Mouse (Mus musculus): ENCODE results near the gene Ephb4. TPM values are rescaled to one million over a fixed set of nuclear protein-coding genes. Genes with fewer than 3 reads are reported as not detected.

Ephb4 gene
- polyA plus RNA-seq, 2 experiments: 78.1 to 102 TPM

DNA sequence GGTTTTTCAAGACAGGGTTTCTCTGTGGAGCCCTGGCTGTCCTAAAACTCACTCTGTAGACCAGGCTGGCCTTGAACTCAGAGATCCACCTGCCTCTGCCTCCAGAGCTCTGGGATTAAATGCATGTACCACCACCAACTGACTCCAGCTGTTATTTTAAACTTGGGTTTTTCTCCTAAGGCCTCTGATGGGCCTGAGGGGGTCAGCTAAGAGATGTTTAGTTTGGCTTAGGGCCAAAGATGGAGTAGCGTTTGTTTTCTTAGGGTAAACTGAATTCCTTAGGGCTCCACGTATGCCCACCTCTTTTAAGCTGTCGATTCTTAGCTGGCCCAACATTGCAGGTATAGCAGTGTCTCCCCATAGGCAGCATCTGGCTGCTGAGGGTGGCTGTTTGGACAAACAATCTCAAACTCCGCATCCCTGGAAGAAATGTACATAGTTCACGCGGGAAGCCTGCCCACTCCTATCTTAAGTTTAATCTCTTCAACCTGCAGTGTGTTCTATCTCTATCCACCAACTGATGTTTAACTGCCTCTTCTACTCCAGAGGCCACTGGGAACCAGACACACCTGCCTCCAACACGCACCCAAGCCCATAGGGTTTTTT, 7.4 kb upstream of the Ephb4 start:
- peaks cover 22% of the 10 kb centered on the region for H3K4me1 ChIP-seq (ENCODE audit: control insufficient read depth, insufficient read depth, low read length)
- WGBS: 63% methylated on average over 7 of the region's 7 CpGs
- H3K9me3 ChIP-seq (ENCODE audit: control insufficient read depth, low read length): no peaks in the 10 kb centered on the region
- ATAC-seq (ENCODE audit: low FRiP score, low read depth) (no peak), DNase-seq (ENCODE audit: low spot score) (no peak)
- no peak overlapping the region for H3K9ac ChIP-seq (ENCODE audit: low read depth, low read length, severe bottlenecking)
- no peak overlapping the region for H3K4me3 ChIP-seq (replicated peaks; ENCODE audit: low read length)
- H3K27me3 ChIP-seq (ENCODE audit: control insufficient read depth, insufficient read depth, low read length): no peaks in the 10 kb centered on the region
- no peak overlapping the region for H3K4me2 ChIP-seq (replicated peaks; ENCODE audit: low read depth, low read length, severe bottlenecking)
- H3K27ac ChIP-seq (replicated peaks; ENCODE audit: low read depth, low read length): no peak overlapping the region
- no peak for TF ChIP-seq POLR2A (IDR thresholded peaks at IDR 0.05; ENCODE audit: borderline replicate concordance, extremely low read depth, insufficient read depth, insufficient read length)
- no peaks in the 10 kb centered on the region for H3K36me3 ChIP-seq (ENCODE audit: control insufficient read depth, insufficient read depth, low read length)

GRCm38 (mm10) chr5:137343412-137343811, 6.5 kb upstream of the Ephb4 start:
- TF ChIP-seq POLR2A (IDR thresholded peaks at IDR 0.05; ENCODE audit: borderline replicate concordance, extremely low read depth, insufficient read depth, insufficient read length): no peak
- ATAC-seq (ENCODE audit: low FRiP score, low read depth): no peak
- Histone ChIP-seq H3K27me3 (ENCODE audit: control insufficient read depth, insufficient read depth, low read length) (no peaks in the 10 kb centered on the region), H3K4me3 (replicated peaks; ENCODE audit: low read length) (no peak overlapping the region), H3K36me3 (ENCODE audit: control insufficient read depth, insufficient read depth, low read length) (no peaks in the 10 kb centered on the region), H3K4me1 (ENCODE audit: control insufficient read depth, insufficient read depth, low read length) (peaks cover 22% of the 10 kb centered on the region), H3K9ac (ENCODE audit: low read depth, low read length, severe bottlenecking) (no peak overlapping the region), H3K4me2 (replicated peaks; ENCODE audit: low read depth, low read length, severe bottlenecking) (no peak overlapping the region), H3K27ac (replicated peaks; ENCODE audit: low read depth, low read length) (no peak overlapping the region), H3K9me3 (ENCODE audit: control insufficient read depth, low read length) (no peaks in the 10 kb centered on the region)
- 91% methylated on average over 5 of the region's 5 CpGs for WGBS
- no peak for DNase-seq (ENCODE audit: low spot score)

DNA sequence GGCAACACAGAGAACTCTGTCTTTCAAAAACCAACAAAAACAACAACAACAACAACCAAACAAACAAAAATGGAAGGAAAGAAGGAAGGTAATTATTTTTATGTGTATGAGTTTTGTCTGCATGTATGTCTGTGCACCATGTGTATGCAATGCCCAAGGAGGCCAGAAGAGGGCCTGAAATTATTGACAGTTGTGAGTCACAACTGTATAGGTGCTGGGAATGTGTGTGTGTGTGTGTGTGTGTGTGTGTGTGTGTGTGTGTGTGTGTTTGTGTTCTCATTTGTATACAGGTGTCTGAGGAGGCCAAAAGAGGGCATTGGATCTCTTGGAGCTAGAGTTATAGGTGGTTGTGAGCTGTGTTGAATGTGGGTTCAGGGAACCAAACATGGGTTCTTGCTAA, 6.0 kb upstream of the Ephb4 start:
- no peaks in the 10 kb centered on the region for H3K27me3 ChIP-seq (ENCODE audit: control insufficient read depth, insufficient read depth, low read length)
- H3K9me3 ChIP-seq (ENCODE audit: control insufficient read depth, low read length): no peaks in the 10 kb centered on the region
- TF ChIP-seq POLR2A (IDR thresholded peaks at IDR 0.05; ENCODE audit: borderline replicate concordance, extremely low read depth, insufficient read depth, insufficient read length): no peak
- H3K27ac ChIP-seq (replicated peaks; ENCODE audit: low read depth, low read length): no peak overlapping the region
- peaks cover 23% of the 10 kb centered on the region for H3K4me1 ChIP-seq (ENCODE audit: control insufficient read depth, insufficient read depth, low read length)
- no peak overlapping the region for H3K9ac ChIP-seq (ENCODE audit: low read depth, low read length, severe bottlenecking)
- no peak overlapping the region for H3K4me2 ChIP-seq (replicated peaks; ENCODE audit: low read depth, low read length, severe bottlenecking)
- no peaks in the 10 kb centered on the region for H3K36me3 ChIP-seq (ENCODE audit: control insufficient read depth, insufficient read depth, low read length)
- ATAC-seq (ENCODE audit: low FRiP score, low read depth) (no peak), DNase-seq (ENCODE audit: low spot score) (no peak)
- no peak overlapping the region for H3K4me3 ChIP-seq (replicated peaks; ENCODE audit: low read length)

DNA sequence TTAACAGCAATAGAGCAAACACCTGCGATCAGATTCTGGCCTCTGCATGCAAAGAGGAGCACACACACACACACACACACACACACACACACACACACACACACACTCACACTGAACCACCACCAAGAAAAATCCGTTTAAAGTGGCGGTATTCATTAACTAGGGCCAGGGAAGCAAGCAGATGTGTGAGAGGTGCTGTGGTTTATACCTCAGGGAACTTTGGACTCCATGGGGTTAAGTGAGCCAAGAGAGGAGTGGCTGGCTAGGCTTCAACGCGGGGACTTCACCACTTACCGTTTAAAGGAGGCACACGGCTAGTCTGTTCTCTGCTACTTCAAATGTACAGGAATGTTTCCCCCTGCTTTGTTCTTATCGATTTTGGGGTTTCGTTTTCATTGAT, 4.1 kb upstream of the Ephb4 start:
- Histone ChIP-seq H3K36me3 (ENCODE audit: control insufficient read depth, insufficient read depth, low read length) (no peaks in the 10 kb centered on the region), H3K9me3 (ENCODE audit: control insufficient read depth, low read length) (no peaks in the 10 kb centered on the region), H3K27me3 (ENCODE audit: control insufficient read depth, insufficient read depth, low read length) (no peaks in the 10 kb centered on the region), H3K27ac (replicated peaks; ENCODE audit: low read depth, low read length) (no peak overlapping the region), H3K9ac (ENCODE audit: low read depth, low read length, severe bottlenecking) (peak overlapping the region; percentile 12; the same call in 1 of the 2 replicates), H3K4me3 (replicated peaks; ENCODE audit: low read length) (no peak overlapping the region), H3K4me1 (ENCODE audit: control insufficient read depth, insufficient read depth, low read length) (peaks cover 21% of the 10 kb centered on the region), H3K4me2 (replicated peaks; ENCODE audit: low read depth, low read length, severe bottlenecking) (0 out of 2 replicates have a peak overlapping the region, but pooled peaks have one; percentile 13)
- no peak for TF ChIP-seq POLR2A (IDR thresholded peaks at IDR 0.05; ENCODE audit: borderline replicate concordance, extremely low read depth, insufficient read depth, insufficient read length)
- peak; percentile 23 for DNase-seq (ENCODE audit: low spot score)
- no peak for ATAC-seq (ENCODE audit: low FRiP score, low read depth)
- WGBS: 11% methylated on average over 9 of the region's 9 CpGs

DNA sequence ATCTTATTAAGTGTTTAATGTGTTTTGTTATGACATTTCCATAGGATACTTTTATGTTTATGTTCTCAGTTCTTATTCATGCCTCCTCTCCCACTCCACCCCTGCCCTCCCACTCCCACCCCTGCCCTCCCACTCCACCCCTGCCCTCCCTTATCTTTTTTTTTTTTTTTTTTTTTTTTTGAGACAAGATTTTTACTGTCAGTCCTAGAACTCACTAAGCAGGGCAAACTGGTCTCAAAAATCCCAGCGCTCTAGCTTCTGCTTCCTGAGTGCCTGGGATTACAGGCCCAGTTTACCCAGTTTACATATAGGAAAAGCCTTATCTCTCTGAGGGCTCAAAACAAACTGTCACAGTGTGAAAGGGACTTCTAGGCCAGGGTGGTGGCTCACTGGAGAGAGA, 3.5 kb upstream of the Ephb4 start:
- WGBS: 74% methylated on average over 1 of the region's 1 CpGs
- Histone ChIP-seq H3K27me3 (ENCODE audit: control insufficient read depth, insufficient read depth, low read length) (no peaks in the 10 kb centered on the region), H3K4me2 (replicated peaks; ENCODE audit: low read depth, low read length, severe bottlenecking) (no peak overlapping the region), H3K9me3 (ENCODE audit: control insufficient read depth, low read length) (no peaks in the 10 kb centered on the region), H3K4me1 (ENCODE audit: control insufficient read depth, insufficient read depth, low read length) (peaks cover 21% of the 10 kb centered on the region), H3K9ac (ENCODE audit: low read depth, low read length, severe bottlenecking) (no peak overlapping the region), H3K27ac (replicated peaks; ENCODE audit: low read depth, low read length) (no peak overlapping the region), H3K36me3 (ENCODE audit: control insufficient read depth, insufficient read depth, low read length) (no peaks in the 10 kb centered on the region), H3K4me3 (replicated peaks; ENCODE audit: low read length) (no peak overlapping the region)
- DNase-seq (ENCODE audit: low spot score) (no peak), ATAC-seq (ENCODE audit: low FRiP score, low read depth) (no peak)
- no peak for TF ChIP-seq POLR2A (IDR thresholded peaks at IDR 0.05; ENCODE audit: borderline replicate concordance, extremely low read depth, insufficient read depth, insufficient read length)

- no peaks in the 10 kb centered on the region for H3K36me3 ChIP-seq (ENCODE audit: control insufficient read depth, insufficient read depth, low read length)
- H3K27ac ChIP-seq (replicated peaks; ENCODE audit: low read depth, low read length): no peak overlapping the region
- no peaks in the 10 kb centered on the region for H3K27me3 ChIP-seq (ENCODE audit: control insufficient read depth, insufficient read depth, low read length)
- H3K4me1 ChIP-seq (ENCODE audit: control insufficient read depth, insufficient read depth, low read length): peaks cover 21% of the 10 kb centered on the region
- H3K9me3 ChIP-seq (ENCODE audit: control insufficient read depth, low read length): no peaks in the 10 kb centered on the region
- no peak overlapping the region for H3K4me2 ChIP-seq (replicated peaks; ENCODE audit: low read depth, low read length, severe bottlenecking)
- H3K9ac ChIP-seq (ENCODE audit: low read depth, low read length, severe bottlenecking): no peak overlapping the region
- 76% methylated on average over 4 of the region's 4 CpGs for WGBS
- no peak overlapping the region for H3K4me3 ChIP-seq (replicated peaks; ENCODE audit: low read length)
- TF ChIP-seq POLR2A (IDR thresholded peaks at IDR 0.05; ENCODE audit: borderline replicate concordance, extremely low read depth, insufficient read depth, insufficient read length): no peak
- ATAC-seq (ENCODE audit: low FRiP score, low read depth) (no peak), DNase-seq (ENCODE audit: low spot score) (no peak)
Measured at GRCm38 (mm10) chr5:137346983-137347382, 2.9 kb upstream of the Ephb4 start.
